Mouse (Mus musculus) olfactory bulb, adult 2 months (tissue): ENCODE measurements around the gene Snrpb.

Experiments
- CTCF ChIP-seq: fragments of 200-500 bp; IDR thresholded peaks from 2 replicates; pipeline ENCODE4 v1.5.1; 2012; ENCODE audit warnings: low read depth, mild to moderate bottlenecking, low read length, moderate library complexity; ENCODE audit not compliant: insufficient read depth
- POLR2A ChIP-seq: fragments of 200-500 bp; IDR thresholded peaks from 2 replicates; pipeline ENCODE4 v1.6.1; 2012; ENCODE audit warnings: mild to moderate bottlenecking, low read depth, low read length, moderate library complexity; ENCODE audit not compliant: insufficient read depth

DNA sequence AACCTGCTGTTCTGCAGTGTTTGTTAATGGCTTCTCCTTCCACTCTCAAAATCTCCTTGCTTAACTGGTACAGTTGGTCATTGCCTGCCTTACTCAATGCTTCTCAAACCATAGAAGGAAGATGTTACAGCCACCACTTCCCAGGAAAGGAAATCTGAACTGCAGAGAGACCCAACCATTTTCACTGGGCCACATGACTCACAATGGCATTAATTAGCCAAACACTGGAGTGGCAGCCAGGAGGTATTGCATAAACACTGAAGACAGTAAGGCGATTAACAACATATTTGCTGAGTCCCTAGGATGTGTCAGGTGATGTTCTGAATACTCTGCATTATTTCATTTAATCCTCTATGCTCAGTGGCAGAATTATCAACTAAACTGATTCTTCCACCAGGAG, 53.1 kb downstream of the Snrpb start:
- no peak for TF ChIP-seq CTCF
- no peak for TF ChIP-seq POLR2A
